Mouse (Mus musculus): ENCODE measurements around the gene Pxmp2.

GRCm38 (mm10) chr5:110308861-110309260 is 22.9 kb upstream of the Pxmp2 start:
- no peak for TF ChIP-seq CTCF (IDR thresholded peaks at IDR 0.05; ENCODE audit: extremely low read depth, insufficient read length, insufficient replicate concordance, low read depth, low read length)
- no peak for TF ChIP-seq POLR2A (IDR thresholded peaks at IDR 0.05; ENCODE audit: low read depth, low read length)
